Mouse (Mus musculus) gastrocnemius, adult 2 months (tissue): ENCODE measurements around the gene Foxp1. TPM values are rescaled to one million over a fixed set of nuclear protein-coding genes. Genes with fewer than 3 reads are reported as not detected.
A peak's percentile ranks its signal among the peaks of the same experiment; 100 is the strongest.

Experiments
- DNase-seq: peaks from one replicate; pipeline ENCODE4 v3.0.0; 2022
- H3K27ac ChIP-seq: fragments of 200-600 bp; 2 replicates; pipeline ENCODE4 v1.8.1; 2022; ENCODE audit warnings: mild to moderate bottlenecking
- H3K4me3 ChIP-seq: fragments of 200-600 bp; 2 replicates; pipeline ENCODE4 v1.8.1; 2022; ENCODE audit warnings: mild to moderate bottlenecking, moderate library complexity
- CTCF ChIP-seq: fragments of 200-600 bp; IDR thresholded peaks from 2 replicates; pipeline ENCODE4 v1.8.1; 2022; ENCODE audit warnings: antibody characterized with exemption, mild to moderate bottlenecking, moderate library complexity
- intact Hi-C: fragments of 180-260 bp; cut with DNase I; formaldehyde crosslinking; loops from one replicate; pipeline ENCODE4 v1.15.1; 2025
- total RNA-seq, 2 experiments: library from RNA; stranded (reverse); gene quantifications; 2 replicates each; pipeline ENCODE4 v1.2.3; 2021

Foxp1 gene
- total RNA-seq, 2 experiments from 2014 or later, result 17.4 to 20.9 TPM

DNA sequence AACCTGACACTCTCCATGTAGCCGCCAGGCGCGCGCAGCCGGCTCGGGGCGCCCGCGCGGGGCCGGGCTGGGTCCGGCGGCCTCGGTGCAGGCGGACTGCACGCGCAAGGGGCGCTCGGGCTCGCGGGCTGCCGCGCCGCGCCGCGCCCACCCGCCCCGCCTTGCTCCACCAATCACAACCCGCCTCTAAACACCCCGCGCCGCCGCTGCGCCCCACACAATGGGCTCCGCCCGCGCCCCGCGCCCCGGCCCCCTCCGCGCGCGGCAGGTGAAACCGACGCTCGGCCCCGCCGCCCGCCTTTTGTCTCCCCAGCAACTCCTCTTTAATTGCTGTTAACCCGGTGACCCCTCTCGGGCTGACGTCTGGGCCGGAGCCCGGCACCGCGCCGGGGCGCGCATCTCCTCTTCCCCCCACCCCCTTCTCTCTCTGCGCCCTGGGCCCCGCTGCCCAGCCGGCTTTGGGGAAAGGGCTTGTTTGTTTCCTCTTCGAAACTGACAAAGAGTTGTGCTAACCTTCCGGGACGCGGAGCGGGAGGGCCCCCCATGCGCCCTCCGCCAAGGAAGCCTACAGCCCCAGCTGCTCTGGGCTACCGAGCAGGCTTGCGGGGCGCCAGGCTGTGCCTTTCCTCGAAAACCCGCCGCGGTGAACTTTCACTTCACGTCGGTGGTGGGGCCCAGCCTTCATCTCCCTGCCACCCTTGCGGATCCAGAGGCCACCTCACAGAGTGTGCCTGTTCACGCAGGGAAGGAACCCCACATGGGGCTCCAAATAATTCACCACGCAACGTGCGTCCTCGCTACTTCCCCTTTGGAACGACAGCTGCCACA is 494.1 kb downstream of the Foxp1 start:
- peak overlapping the region; percentile 91 for H3K4me3 ChIP-seq
- peak overlapping the region; percentile 84 for H3K27ac ChIP-seq
- 0 out of 2 replicates have a peak, but pooled peaks have one; percentile 24 for TF ChIP-seq CTCF
- peak; percentile 75 for DNase-seq
- intact Hi-C loops, result no loop called here

DNA sequence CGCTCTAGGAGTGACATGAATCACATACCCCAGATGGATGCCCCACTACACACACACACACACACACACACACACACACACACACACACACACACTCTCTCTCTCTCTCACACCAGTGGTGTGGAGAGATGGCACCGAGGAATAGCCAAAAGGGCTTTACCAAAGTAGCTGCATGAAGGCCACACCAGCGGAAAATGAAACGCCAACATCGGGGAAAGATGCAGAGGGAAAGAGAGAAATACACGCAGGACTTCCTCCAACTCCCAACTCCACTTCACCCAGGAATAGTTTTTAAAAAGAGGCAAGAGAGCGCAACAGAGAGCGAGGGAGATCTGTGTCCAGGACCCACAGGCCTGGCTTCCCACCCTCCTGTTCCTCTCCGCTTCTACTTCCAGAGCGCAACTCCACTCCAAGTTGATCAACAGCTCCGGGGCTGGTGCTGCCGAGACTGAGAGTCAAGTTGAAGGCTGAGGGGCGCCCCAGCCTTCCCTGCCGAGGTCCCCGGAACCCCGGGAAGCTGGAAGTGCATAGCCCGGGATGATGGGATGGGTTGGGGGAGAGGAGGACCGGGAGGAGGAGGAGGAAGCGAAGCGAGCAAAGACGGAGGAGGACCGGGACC is 494.9 kb downstream of the Foxp1 start:
- no peak for TF ChIP-seq CTCF
- DNase-seq, result no peak
- H3K4me3 ChIP-seq, result peak overlapping the region; percentile 91
- intact Hi-C loops, result no loop called here
- H3K27ac ChIP-seq, result peak overlapping the region; percentile 84

GRCm38 (mm10) chr6:99026635-99027541 is 495.6 kb downstream of the Foxp1 start:
- no peak for DNase-seq
- peak overlapping the region; percentile 84 for H3K27ac ChIP-seq
- no peak for TF ChIP-seq CTCF
- intact Hi-C loops, result no loop called here
- H3K4me3 ChIP-seq, result peak overlapping the region; percentile 91

- intact Hi-C loops, result no loop called here
- DNase-seq, result no peak
- H3K4me3 ChIP-seq, result peak overlapping the region; percentile 91
- H3K27ac ChIP-seq, result peak overlapping the region; percentile 65
- no peak for TF ChIP-seq CTCF
Measured at GRCm38 (mm10) chr6:99026040-99026439, 496.5 kb downstream of the Foxp1 start.

DNA sequence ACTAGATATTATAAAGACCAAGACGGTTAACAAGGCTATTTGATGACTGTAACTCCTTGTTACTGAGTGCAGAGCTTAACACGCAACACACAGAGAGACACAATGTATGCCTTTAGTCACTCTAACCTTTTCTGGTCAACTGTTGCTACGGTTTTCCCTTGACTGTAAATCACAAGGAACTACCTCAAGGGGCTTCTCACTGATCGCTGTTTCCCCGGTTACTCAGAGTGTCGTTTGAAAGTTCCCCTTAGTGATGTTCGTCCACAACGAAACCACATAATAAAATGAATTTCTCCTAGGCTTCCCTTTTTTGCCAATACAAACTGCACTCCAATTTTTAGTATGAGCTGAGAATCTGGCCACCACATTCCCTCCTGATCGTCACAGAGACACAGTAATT is 497.9 kb downstream of the Foxp1 start:
- Histone ChIP-seq H3K27ac (peak overlapping the region; percentile 65; the same call in 1 of the 2 replicates), H3K4me3 (peak overlapping the region; percentile 91)
- no peak for TF ChIP-seq CTCF
- intact Hi-C loops, result no loop called here
- DNase-seq, result no peak

DNA sequence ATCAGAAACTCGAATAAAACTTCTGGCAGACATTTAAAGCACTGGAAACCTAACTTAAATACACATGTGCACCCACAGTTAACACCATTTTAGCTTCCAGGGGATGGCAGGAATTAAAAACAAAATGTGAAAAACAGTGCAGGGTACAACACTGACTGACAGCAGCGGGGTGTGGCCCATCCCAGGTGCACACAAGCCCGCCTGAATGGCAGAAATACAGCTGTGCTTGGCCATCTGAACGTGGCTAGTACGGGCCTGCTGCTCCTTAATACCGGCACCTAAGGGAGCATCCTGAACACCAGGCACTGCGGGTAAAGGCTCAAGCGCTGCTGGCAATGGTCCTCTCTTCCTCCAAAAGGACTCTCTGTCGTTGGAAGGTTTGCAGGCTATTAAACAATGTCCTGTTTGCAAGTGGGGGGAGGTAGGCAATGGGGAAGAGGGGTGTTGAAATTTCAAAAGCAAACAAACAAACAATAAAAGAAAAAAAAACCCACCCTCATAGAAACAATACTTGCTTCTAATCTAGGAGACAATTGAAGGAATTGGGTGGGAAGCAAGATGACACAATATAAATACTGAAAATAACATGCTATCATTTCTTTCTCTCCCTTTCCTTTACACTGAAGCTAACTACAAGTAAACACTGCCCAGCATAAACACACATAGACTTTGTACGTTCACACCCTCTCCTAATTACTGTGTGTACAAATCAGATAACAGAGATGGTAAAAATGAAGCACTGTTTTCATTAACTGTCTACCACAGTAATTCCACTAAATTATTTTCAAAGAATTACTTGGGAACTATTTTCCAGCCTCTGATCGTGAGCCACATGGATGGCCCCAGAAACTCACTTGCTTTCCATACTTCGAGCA is 501.7 kb downstream of the Foxp1 start:
- DNase-seq, result no peak
- TF ChIP-seq CTCF, result no peak
- peak overlapping the region; percentile 51 for H3K4me3 ChIP-seq
- peak overlapping the region; percentile 72 for H3K27ac ChIP-seq
- intact Hi-C loops, result no loop called here

- no peak for DNase-seq
- intact Hi-C loops, result no loop called here
- no peak for TF ChIP-seq CTCF
- Histone ChIP-seq H3K4me3 (peak overlapping the region; percentile 40; the same call in 1 of the 2 replicates), H3K27ac (peak overlapping the region; percentile 72)
Measured at GRCm38 (mm10) chr6:99019716-99020115, 502.8 kb downstream of the Foxp1 start.

GRCm38 (mm10) chr6:99019266-99019665 is 503.3 kb downstream of the Foxp1 start:
- peak overlapping the region; percentile 40 for H3K4me3 ChIP-seq
- H3K27ac ChIP-seq, result peak overlapping the region; percentile 72
- DNase-seq, result peak; percentile 37
- intact Hi-C loops, result no loop called here
- no peak for TF ChIP-seq CTCF

GRCm38 (mm10) chr6:99013866-99014502 is 508.5 kb downstream of the Foxp1 start:
- H3K4me3 ChIP-seq, result no peak overlapping the region
- no peak for TF ChIP-seq CTCF
- peak overlapping the region; percentile 68; the same call in 1 of the 2 replicates for H3K27ac ChIP-seq
- intact Hi-C loops, result no loop called here
- DNase-seq, result no peak

GRCm38 (mm10) chr6:99013119-99013865 is 509.2 kb downstream of the Foxp1 start:
- Histone ChIP-seq H3K27ac (peak overlapping the region; percentile 68), H3K4me3 (no peak overlapping the region)
- intact Hi-C loops, result no loop called here
- no peak for TF ChIP-seq CTCF
- no peak for DNase-seq
